19 mouse cellular contexts compared by ENCODE assay signal in genomic region chr7:92698770-92699169, GRCm38 (mm10). TPM values are rescaled to one million over a fixed set of nuclear protein-coding genes. Genes with fewer than 3 reads are reported as not detected.
A peak's percentile ranks its signal among the peaks of the same experiment; 100 is the strongest.
DNase-seq lines count a peak whose midpoint lies in the region.
"Had no signal": no experiment of that assay in that cellular context is flagged by ENCODE, and none has a peak within 500 bp of the region (broad histone marks: within the 10 kb centered on the region; RNA-seq: fewer than 3 reads in every experiment).

No protein-coding gene starts in this region.

- H3K9me3 ChIP-seq in forebrain, embryonic 10.5 days: no peaks in the 10 kb centered on the region
- H3K9me3 ChIP-seq: forebrain, embryonic 15.5 days; liver, embryonic 15.5 days; midbrain, embryonic 15.5 days had no signal

- H3K36me3 ChIP-seq in forebrain, embryonic 10.5 days (replicated peaks): no peaks in the 10 kb centered on the region
- H3K36me3 ChIP-seq: forebrain, embryonic 15.5 days; liver, embryonic 15.5 days; midbrain, embryonic 15.5 days had no signal

- no peak overlapping the region for H3K4me3 ChIP-seq in forebrain, embryonic 10.5 days
- H3K4me3 ChIP-seq: erythroblast, embryonic 14.5 days; forebrain, embryonic 15.5 days; layer of hippocampus, adult 2 months; liver, embryonic 15.5 days; megakaryocyte, embryonic 14.5 days; midbrain, embryonic 15.5 days had no signal

- no peaks in the 10 kb centered on the region; the same call in 1 of the 2 replicates for H3K4me1 ChIP-seq in forebrain, embryonic 10.5 days
- H3K4me1 ChIP-seq: forebrain, embryonic 15.5 days; liver, embryonic 15.5 days; midbrain, embryonic 15.5 days had no signal

- DNase-seq in adrenal gland, adult 8-10 months: peak; percentile 28
- DNase-seq in adrenal gland, postnatal 25 days: no peak
- DNase-seq in 3T3-L1 (ENCODE audit: low read depth, low spot score): peak; percentile 86
- peak; percentile 15 for DNase-seq in adrenal gland, postnatal 14 days
- peak; percentile 63 for DNase-seq in large intestine, adult 2 months (ENCODE audit: low read depth, low spot score)
- DNase-seq in forebrain, embryonic 10.5 days (ENCODE audit: extremely low spot score, low spot score): no peak
- no peak for DNase-seq in layer of hippocampus, postnatal 25 days (ENCODE audit: extremely low spot score in 1 of 2, low spot score in 1 of 2)
- DNase-seq: cerebellum, postnatal 10 days; embryo, embryonic 11 days; heart, postnatal 4 days; lung, postnatal 14 days; right cerebral cortex, adult 18-20 months; thymus, postnatal 14 days had no signal

- 26% methylated on average over 5 of the region's 5 CpGs for WGBS in large intestine, adult 2 months
- 87% methylated on average over 5 of the region's 5 CpGs for WGBS in forebrain, embryonic 10.5 days

- H3K27me3 ChIP-seq in forebrain, embryonic 10.5 days (ENCODE audit: poor library complexity, severe bottlenecking): no peaks in the 10 kb centered on the region
- H3K27me3 ChIP-seq: forebrain, embryonic 15.5 days; liver, embryonic 15.5 days; midbrain, embryonic 15.5 days had no signal

- no peak overlapping the region for H3K27ac ChIP-seq in forebrain, embryonic 10.5 days
- H3K27ac ChIP-seq: forebrain, embryonic 15.5 days; layer of hippocampus, adult 2 months; liver, embryonic 15.5 days; midbrain, embryonic 15.5 days had no signal

RNA-seq across cellular contexts. Expression of gene Pcf11, which starts 29.0 kb away (rescaled TPM):
- total RNA-seq in adrenal gland, adult 8-10 months (2022): 10 to 100 TPM; 43.2 to 69.3 (median 64.3) TPM
- total RNA-seq in adrenal gland, postnatal 25 days (2021): 63.6 and 65.1 TPM in 2 replicates
- 48.8 and 53.3 TPM in 2 replicates for total RNA-seq in adrenal gland, postnatal 14 days (2021)
- polyA plus RNA-seq in large intestine, adult 2 months (2012; rRNA removed): 9.9 and 12.3 TPM in 2 replicates
- polyA plus RNA-seq in forebrain, embryonic 10.5 days (2016; fragmentation: Nextera tagmentation; extraction: Ambion mirVana): 20.6 and 20.7 TPM in 2 replicates
- 10 to 100 TPM; 48.0 to 60.6 TPM for total RNA-seq in layer of hippocampus, postnatal 25 days (2021)

RNA-seq across cellular contexts. Expression of gene Rab30, which starts 42.6 kb away (rescaled TPM):
- 1 to 10 TPM; 4.6 to 8.5 (median 6.4) TPM for total RNA-seq in adrenal gland, adult 8-10 months (2022)
- 2.8 and 3.2 TPM in 2 replicates for total RNA-seq in adrenal gland, postnatal 25 days (2021)
- 6.4 and 6.8 TPM in 2 replicates for total RNA-seq in adrenal gland, postnatal 14 days (2021)
- polyA plus RNA-seq in large intestine, adult 2 months (2012; rRNA removed): 1.1 and 3.7 TPM in 2 replicates
- polyA plus RNA-seq in forebrain, embryonic 10.5 days (2016; fragmentation: Nextera tagmentation; extraction: Ambion mirVana): 12.2 and 15.6 TPM in 2 replicates
- 10 to 100 TPM; 43.2 to 49.1 TPM for total RNA-seq in layer of hippocampus, postnatal 25 days (2021)

Comparison
In these comparisons a context has a peak if more than half of its experiments do, and no peak if none do; other contexts are left out.
1. DNase-seq: peak in adrenal gland, adult 8-10 months (single experiment), 3T3-L1 (single experiment), adrenal gland, postnatal 14 days (single experiment) and large intestine, adult 2 months (single experiment); none in adrenal gland, postnatal 25 days (single experiment), forebrain, embryonic 10.5 days (single experiment) and layer of hippocampus, postnatal 25 days (0 of 2).